Mouse (Mus musculus) cerebellum, postnatal 14 days (tissue): ENCODE measurements around the gene AW549877.

Source experiments
- DNase-seq, 2 experiments: peaks; one replicate each; pipeline ENCODE4 v3.0.0; 2021; ENCODE audit warnings: mixed read lengths in 2 of 2

AW549877 gene

DNA sequence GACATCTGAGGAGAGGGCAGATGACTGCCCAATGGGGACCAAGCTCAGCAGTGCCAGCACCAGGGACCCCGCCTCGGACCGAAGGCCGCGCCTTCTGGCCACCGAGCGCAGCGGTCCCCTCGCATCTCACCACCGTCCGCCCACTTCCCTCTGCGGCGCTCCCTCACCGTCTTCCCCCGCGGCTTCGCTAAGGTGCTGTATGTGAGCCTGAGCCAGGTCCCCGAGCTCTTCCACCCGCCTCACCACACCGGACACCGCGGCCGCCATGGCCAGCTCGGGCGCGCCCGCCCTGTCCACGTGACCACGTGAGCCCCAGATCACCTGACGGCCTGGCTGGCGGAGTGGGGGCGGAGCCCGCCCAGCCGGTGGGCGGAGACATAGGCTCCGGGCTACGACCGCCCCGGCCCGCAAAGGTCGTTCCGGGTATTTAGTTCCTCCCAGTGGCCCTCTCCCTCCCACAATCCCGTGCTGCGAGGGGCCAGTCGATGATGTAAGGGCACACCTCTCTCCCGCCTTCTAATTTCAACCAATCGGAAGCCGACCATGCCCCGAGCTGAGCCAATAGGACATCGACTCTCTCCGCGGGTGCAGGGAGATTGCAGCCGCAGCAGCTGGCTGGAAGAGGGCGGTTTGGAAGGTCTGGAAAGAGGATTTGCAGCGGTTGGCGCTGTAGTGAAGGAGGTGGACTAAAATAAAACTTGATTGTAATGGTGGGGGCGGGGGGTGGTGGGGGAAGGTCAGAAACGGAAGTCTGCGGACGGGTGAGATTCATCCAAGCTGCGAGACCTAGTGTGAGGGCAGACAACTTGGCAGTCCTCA lies at the start of gene AW549877:
TSS of gene AW549877 (minus strand) at position 297 of the 819 bp plus-strand sequence.
- DNase-seq: peak; percentile 98 to 99

DNA sequence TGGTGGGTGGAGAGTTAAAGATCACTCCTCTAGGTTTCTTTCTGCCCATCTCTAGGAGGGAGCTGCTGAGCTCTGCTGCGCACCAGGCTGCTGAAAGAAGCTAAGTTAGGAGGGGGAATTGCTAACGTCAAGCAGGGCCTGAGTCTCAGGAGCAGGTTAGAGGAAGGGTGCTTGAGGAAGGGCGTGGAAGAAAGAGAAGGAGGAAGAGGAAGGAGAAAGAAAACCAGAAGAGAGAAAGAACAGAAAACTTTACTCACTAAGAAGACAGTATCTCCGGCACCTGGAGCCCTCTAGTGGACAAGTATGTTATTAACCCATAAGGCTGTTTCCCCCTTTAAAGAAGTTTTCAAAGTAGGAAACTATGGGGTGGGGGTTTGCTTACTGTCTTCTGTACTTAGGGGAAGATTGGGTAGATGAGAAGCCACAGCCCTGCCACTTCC lies 47.5 kb upstream of the AW549877 start:
- DNase-seq: peak; percentile 25 to 31

- no peak for DNase-seq
Measured at GRCm38 (mm10) chr15:4042423-4042822, 46.9 kb upstream of the AW549877 start.

GRCm38 (mm10) chr15:4033168-4034004 lies 37.8 kb upstream of the AW549877 start:
- no peak for DNase-seq

DNA sequence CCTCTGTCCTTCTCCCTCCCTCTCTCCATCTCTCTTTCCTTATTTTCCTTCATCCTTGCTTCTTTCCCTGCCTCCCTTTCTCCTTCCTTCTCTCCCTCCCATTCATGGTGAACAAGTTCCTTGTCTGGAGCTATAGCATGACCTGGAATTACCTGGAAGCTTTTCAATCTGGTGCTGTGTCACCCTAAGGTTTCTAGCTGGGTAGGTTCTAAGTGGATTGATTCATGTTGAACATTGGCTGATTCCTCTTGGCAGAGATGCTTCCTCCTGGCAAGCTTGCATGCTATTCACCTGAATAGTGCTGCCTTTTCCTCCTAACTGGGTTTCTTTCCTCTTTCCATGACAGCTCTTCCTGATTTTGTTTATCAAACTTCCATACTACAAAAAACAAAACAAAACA lies 33.4 kb upstream of the AW549877 start:
- DNase-seq: peak; percentile 46 to 65

DNA sequence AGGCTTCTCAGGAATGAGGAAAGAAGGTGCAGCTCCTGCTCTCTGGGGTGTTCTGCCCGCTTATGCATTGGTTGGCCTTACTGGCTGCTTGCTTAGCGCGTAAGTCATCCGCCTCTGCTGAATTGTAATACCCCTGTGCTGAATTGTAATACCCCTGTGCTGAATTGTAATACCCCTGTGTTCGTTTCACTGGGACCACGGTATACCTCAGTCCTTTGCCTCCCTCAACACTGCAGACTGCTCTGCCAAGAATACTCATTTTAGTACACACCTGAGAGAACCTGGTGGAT lies 32.8 kb upstream of the AW549877 start:
- no peak for DNase-seq

- no peak for DNase-seq
Measured at GRCm38 (mm10) chr15:4027671-4028410, 32.3 kb upstream of the AW549877 start.

DNA sequence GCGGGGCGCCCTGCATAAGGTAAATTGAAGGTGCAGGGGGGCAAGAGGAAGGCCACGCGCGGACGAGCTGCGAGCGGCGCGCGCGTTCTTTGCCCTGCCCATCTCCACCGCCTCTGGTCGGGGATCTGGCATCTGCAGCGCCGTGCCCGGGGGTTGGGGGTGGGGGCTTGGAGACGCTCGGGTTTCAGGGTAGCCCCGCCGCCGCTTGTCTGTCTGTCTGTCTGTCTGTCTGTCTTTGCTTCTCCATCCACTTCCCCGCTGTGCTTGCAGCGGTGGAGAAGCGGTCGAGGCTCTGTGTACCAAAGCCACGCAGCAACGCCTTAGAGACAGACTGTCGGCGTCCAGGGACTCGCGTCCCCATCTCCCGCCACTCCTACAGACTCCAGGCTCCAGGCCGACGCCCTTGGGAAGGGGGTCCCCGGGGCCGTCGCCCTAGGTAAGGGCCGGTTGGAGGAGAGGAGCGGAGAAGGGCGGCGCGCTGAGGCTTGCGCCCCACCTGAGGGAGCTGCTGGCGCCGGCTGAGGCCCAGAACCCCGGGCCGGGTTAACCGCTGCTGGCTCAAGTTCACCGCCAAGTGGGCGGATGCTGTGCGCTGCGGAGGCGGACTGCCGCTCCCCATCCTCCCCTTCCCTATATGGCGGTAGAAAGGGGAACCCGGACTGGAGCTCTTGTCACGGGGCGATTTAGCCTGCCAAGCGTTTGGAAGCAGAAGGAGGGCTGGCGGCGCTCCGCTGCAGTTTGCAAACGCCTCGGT lies 31.5 kb upstream of the AW549877 start:
- DNase-seq: peak; percentile 86 to 88

GRCm38 (mm10) chr15:4026231-4026773 lies 30.8 kb upstream of the AW549877 start, which contains the start of gene Oxct1:
Gene Oxct1, plus strand, starts transcription at chr15:4026383.
- peak; percentile 92 to 95 for DNase-seq

DNA sequence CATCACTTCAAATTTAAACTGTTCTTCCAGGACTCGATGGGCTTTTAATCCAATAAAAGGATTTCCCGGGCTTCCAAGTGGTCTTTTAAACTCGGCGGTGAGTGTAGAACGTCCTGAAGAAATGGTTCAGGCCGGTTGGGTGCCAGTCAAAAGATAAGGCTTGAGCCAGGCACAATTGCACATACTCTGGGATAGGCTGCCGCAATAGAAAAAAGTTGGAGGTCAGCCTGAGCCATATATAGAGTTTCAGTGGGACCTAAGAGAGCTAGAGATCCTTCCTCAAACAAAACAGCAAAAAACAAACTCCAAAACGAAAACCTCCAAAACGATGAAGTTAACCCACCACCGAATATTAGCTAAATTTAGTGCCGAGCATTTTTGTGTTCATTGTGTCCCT lies 30.0 kb upstream of the AW549877 start:
- DNase-seq: no peak

DNA sequence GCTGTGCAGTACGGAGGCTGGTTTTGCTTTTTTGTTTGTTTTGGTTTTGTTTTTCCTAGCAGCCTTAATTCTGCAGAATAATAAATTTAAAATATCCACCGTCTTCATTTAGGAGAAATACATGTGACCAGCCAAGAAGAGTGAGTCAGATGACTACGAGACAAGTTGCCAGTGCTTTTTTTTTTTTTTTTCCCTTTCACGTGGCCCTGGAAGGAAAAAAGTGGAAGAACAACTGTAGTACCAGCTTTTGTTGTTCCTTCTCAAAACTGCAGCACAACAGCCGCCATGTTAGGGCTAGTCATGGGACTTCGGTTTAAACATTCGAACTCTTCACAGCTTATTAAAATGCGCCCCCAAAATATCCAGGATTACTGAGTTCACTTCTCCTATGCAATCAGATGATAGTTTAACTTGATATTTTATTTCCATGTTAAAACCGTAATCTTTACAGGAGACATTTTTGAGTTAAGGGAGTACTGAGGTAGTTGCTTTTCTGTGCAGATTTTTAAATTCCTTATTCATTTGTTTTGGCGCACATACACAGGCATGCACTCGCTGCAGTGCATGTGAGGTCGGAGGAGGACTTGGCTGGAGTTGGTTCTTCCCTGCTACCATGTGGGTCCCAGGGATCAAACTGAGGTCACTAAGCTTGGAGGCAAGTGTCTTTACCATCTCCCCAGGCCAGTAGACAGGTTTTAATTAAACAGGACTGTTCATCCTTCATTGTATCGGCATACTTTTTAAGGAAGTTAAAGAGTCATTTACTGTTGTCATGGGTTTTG lies 29.4 kb upstream of the AW549877 start:
- DNase-seq: no peak

GRCm38 (mm10) chr15:4023747-4024146 lies 28.2 kb upstream of the AW549877 start:
- no peak for DNase-seq

DNA sequence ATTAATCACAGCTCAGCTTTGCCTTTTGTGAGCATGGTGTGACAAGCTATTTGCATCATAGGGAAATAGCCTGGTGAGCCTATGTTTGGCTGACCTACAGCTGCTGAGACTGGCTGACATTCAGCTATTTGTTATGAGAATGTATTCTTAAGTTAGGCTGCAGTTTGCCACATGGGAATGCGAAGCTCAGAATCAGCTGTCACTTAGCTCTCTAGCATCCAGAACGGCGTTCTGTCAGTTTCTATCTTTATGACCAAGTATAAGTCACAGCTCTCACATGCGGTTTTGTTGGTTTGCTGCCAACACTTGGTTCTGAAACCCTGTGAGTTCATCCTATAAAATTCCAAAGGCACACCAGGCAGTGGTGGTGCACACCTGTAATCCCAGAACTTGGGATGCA lies 25.2 kb upstream of the AW549877 start:
- DNase-seq: no peak

DNA sequence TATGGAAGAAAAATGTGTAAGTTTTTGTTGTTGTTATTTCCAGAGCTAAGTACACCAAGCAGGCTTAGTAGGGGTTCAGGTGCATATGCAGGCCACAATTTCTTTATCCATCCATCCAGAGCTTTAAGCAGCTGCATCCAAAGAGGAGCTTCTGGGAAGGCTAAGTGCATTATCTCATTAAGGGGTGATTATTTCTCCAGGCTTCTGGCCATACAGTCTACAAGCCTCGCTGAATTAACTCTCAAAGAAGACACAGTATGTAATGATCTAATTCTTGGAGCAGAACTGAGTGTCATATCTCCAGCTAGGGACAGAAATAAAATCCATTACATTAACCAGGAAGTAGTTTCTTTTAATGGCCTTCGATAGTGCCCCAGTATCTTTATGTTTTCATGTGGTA lies 18.3 kb upstream of the AW549877 start:
- no peak for DNase-seq

GRCm38 (mm10) chr15:4000536-4000935 lies 5.0 kb upstream of the AW549877 start:
- no peak for DNase-seq

DNA sequence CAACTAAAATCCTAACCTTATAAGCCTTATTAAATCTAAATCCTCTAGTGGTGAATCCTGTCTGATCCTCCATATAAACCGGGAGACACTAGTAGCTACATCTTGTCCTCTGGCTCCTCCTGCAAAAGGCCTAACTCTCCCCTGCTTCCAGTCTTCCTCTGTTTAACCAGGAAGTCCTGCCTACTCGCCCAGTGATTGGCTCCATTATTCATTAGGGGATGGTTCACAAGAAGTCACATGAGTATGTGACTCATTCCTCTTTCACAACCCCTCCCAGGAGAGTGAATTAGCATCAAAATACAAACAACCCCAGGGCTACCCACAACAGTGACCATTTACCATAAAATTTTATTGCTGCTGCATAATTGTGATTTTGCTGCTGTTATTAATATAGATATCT lies 3.6 kb upstream of the AW549877 start:
- no peak for DNase-seq

DNA sequence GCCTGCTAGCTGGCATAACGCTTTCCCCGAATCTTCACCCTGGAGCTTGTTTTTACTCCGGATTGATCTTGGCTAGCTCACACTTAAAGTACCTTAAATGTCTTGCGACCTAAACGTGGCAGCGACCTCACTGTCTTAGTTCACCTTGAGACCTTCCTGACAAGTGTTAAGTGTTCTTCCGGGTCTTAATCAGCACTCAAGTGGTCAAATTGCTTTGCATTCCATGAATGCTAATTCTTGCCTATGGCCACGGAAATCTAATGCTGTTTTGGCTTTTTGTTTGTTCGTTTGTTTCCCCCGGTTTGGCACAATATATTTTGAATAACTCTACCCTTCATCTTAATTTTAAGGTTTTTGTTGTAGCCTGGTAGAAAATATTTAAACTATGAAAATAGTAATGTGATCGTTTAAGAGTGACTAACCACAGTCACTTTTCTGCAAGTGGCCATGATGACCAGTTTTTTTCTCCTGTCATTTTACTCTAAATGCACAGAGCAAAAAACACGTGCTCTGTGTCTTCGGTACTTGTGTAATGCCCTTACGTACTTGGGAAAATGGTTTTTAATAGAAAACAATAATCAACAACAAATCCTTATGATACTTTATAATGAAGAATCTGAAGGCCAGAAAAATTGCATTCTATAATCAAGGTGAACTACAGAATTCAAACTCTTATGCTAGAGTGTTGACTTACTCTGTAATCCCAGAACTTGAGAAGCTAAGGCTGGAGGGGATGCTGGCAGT lies 895 bp upstream of the AW549877 start:
- no peak for DNase-seq

- DNase-seq: peak in 1 of 2 experiments; percentile 8
Measured at GRCm38 (mm10) chr15:3994852-3995447, 594 bp downstream of the AW549877 start.

DNA sequence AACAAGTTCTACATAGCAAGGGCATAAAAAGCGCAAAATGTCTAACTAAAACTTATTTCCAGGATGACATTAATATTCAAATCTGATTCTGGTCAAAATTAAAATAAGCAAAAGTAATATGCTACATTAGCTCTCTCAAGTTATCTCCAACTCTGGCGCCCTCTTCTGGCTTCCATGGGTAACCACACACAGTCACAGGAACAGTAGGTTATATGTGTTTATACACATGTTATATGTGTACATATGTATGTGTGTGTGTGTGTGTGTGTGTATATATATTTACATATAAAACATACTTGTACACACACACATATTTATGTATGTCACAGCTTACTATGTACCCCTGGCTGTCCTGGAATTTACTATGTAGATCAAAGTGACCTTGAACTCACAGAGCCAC lies 7.6 kb downstream of the AW549877 start:
- DNase-seq: peak; percentile 31 to 63

DNA sequence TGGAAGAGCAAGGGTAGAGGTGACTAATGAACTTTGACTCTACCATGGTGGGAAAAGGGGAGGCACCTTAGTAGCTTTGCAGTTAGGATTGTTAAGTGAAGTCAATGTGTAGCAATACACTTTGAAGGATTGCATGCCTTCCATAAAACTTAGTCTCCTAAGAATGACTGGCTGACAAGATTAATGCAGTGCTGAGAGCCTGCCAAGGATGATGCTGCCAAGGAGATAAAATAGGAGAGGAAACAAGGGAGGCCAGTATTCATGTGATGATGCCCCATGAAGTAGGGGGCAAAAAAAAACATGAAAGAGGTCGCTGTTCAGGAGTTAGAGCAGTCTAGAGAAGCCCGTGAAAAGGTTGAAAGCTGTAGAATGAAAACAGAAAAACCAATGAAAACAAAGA lies 10.7 kb downstream of the AW549877 start:
- DNase-seq: no peak
